Mouse (Mus musculus) lung, postnatal 0 days (tissue): ENCODE measurements around the gene Gm17720.
"Not testable (repeated sequence)": the region's sequence is repeated elsewhere in the genome, so short reads cannot be mapped to it uniquely, and the experiment has no call there.

Experiments
- CTCF ChIP-seq: IDR thresholded peaks from 2 replicates; pipeline ENCODE4 v1.5.1; 2016; ENCODE audit warnings: antibody characterized with exemption, mild to moderate bottlenecking
- EP300 ChIP-seq: IDR thresholded peaks from 2 replicates; pipeline ENCODE4 v1.6.1; 2016; ENCODE audit warnings: antibody characterized with exemption, mild to moderate bottlenecking, control low read depth

- TF ChIP-seq EP300, CTCF: not testable (repeated sequence)
Measured at GRCm38 (mm10) chr8:110033771-110034170, 68.8 kb downstream of the Gm17720 start.
